Mouse (Mus musculus) midbrain, embryonic 13.5 days (tissue): ENCODE measurements around the gene Nuak2. TPM values are rescaled to one million over a fixed set of nuclear protein-coding genes. Genes with fewer than 3 reads are reported as not detected.

Experiments used
- ATAC-seq: fragments of 200-750 bp; cut with Nextera tagmentation; 2 replicates; pipeline ENCODE4 v1.8.0; 2017; ENCODE audit warnings: mild to moderate bottlenecking, moderate TSS enrichment, moderate library complexity
- H3K27ac ChIP-seq: fragments of 300-500 bp; sonication (generic); 2 replicates; pipeline ENCODE4 v1.5.1; 2015; ENCODE audit warnings: inconsistent platforms, mild to moderate bottlenecking, moderate library complexity
- H3K27me3 ChIP-seq: fragments of 300-500 bp; sonication (generic); 2 replicates; pipeline ENCODE4 v1.6.1; 2015; ENCODE audit warnings: mild to moderate bottlenecking, inconsistent platforms
- H3K36me3 ChIP-seq: fragments of 300-500 bp; sonication (generic); 2 replicates; pipeline ENCODE4 v1.6.1; 2015; ENCODE audit warnings: mild to moderate bottlenecking, inconsistent platforms
- H3K4me1 ChIP-seq: fragments of 300-500 bp; sonication (generic); replicated peaks from 2 replicates; pipeline ENCODE4 v1.6.1; 2015; ENCODE audit warnings: inconsistent platforms
- H3K4me2 ChIP-seq: fragments of 300-500 bp; sonication (generic); replicated peaks from 2 replicates; pipeline ENCODE4 v1.6.1; 2015; ENCODE audit warnings: moderate library complexity, mild to moderate bottlenecking, inconsistent platforms
- H3K4me3 ChIP-seq: fragments of 300-500 bp; sonication (generic); replicated peaks from 2 replicates; pipeline ENCODE4 v1.5.1; 2015; ENCODE audit warnings: mild to moderate bottlenecking, inconsistent platforms
- H3K9ac ChIP-seq: fragments of 300-500 bp; sonication (generic); replicated peaks from 2 replicates; pipeline ENCODE4 v1.6.1; 2015; ENCODE audit warnings: mild to moderate bottlenecking, inconsistent platforms
- H3K9me3 ChIP-seq: fragments of 300-500 bp; sonication (generic); 2 replicates; pipeline ENCODE4 v1.6.1; 2016; ENCODE audit warnings: mild to moderate bottlenecking, inconsistent platforms
- WGBS: fragments of 180-500 bp; shearing (Covaris S2); methylation state at CpG from one replicate; pipeline ENCODE4 v1.1.7; 2015; 5-methylcytosine and 5-hydroxymethylcytosine counted together
- polyA plus RNA-seq: library from polyadenylated mRNA; unstranded; fragments of >200 nt; fragmentation: Nextera tagmentation; extraction: Ambion mirVana; gene quantifications from 2 replicates; pipeline ENCODE4 v1.2.1, GENCODE M21; 2015

The Nuak2 gene
- polyA plus RNA-seq, 1 experiment from 2014 or later, result 56.3 TPM

DNA sequence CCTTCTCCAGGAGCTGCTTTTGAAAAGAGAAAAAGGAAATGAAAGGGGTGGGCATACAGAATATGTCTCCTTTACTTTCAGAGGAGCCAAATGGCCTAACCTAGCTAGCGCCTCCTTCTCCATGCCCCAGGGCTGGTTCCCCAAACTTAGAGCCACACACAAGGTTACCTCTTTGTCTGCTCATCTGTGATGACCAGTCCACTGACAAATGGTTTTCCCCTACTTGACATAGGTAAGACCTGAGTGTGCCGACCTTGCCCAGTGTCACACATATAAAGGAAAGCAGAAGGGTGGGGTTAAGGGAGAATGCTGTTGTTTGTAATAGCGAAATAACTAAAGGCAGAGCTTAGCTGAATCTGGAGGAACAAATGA lies 58.9 kb downstream of the Nuak2 start:
- H3K36me3 ChIP-seq, result peaks cover 34% of the 10 kb centered on the region
- no peak for ATAC-seq
- 81% methylated on average over 3 of the region's 3 CpGs for WGBS
- no peak overlapping the region for H3K9ac ChIP-seq
- H3K27ac ChIP-seq, result peak overlapping the region; percentile 89
- H3K27me3 ChIP-seq, result no peaks in the 10 kb centered on the region
- H3K4me2 ChIP-seq, result no peak overlapping the region
- H3K4me1 ChIP-seq, result peaks cover 70% of the 10 kb centered on the region
- no peaks in the 10 kb centered on the region for H3K9me3 ChIP-seq
- no peak overlapping the region for H3K4me3 ChIP-seq

DNA sequence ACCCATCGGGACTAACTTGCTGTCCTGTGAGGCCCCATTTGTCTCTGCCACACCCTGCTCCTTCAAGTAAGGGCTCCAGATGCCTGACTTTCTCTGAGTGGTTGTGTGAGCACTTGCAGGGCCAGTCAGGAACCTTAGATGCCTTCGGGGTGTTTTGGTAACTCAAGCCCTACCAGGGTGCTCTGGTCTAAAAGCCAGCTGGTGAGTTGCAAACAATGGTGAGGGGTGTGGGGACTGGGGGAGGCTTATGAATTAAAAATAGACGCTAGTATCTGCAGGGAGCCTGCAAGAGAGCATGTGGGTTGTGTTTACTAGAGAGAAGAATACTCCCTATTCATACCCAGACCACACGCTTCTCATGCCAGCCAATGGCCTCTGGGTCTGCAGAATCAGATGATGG lies 59.3 kb downstream of the Nuak2 start:
- no peak for ATAC-seq
- no peaks in the 10 kb centered on the region for H3K27me3 ChIP-seq
- peaks cover 70% of the 10 kb centered on the region for H3K4me1 ChIP-seq
- H3K36me3 ChIP-seq, result peaks cover 35% of the 10 kb centered on the region
- no peak overlapping the region for H3K4me3 ChIP-seq
- no peak overlapping the region for H3K4me2 ChIP-seq
- no peak overlapping the region for H3K9ac ChIP-seq
- peak overlapping the region; percentile 89 for H3K27ac ChIP-seq
- 46% methylated on average over 4 of the region's 4 CpGs for WGBS
- H3K9me3 ChIP-seq, result no peaks in the 10 kb centered on the region

GRCm38 (mm10) chr1:132376211-132377054 lies 60.5 kb downstream of the Nuak2 start:
- Histone ChIP-seq H3K4me2 (no peak overlapping the region), H3K36me3 (peaks cover 39% of the 10 kb centered on the region), H3K27me3 (no peaks in the 10 kb centered on the region), H3K4me3 (no peak overlapping the region), H3K9ac (no peak overlapping the region; the same call in 1 of the 2 replicates), H3K27ac (peak overlapping the region; percentile 37), H3K4me1 (peaks cover 58% of the 10 kb centered on the region), H3K9me3 (no peaks in the 10 kb centered on the region)
- 80% methylated on average over 8 of the region's 8 CpGs for WGBS
- ATAC-seq, result no peak

DNA sequence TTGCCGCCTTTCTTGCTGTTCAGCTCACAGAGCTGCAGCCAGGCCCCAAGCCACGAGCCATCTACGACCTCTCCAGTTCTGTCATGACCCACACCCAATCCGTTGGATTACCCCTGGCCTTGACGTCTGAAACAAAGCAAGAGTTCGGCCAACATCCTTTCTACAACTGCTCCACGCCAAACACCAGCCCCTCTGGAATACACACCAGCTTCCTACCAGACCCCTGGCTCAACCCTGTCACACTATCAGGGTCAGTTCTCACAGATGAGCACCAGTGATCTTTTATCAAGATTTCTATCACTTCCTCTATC lies 61.1 kb downstream of the Nuak2 start:
- peaks cover 39% of the 10 kb centered on the region for H3K36me3 ChIP-seq
- ATAC-seq, result no peak
- no peaks in the 10 kb centered on the region for H3K9me3 ChIP-seq
- H3K4me1 ChIP-seq, result peaks cover 58% of the 10 kb centered on the region
- H3K27me3 ChIP-seq, result no peaks in the 10 kb centered on the region
- WGBS, result 74% methylated on average over 7 of the region's 7 CpGs
- no peak overlapping the region for H3K4me3 ChIP-seq
- peak overlapping the region; percentile 37; the same call in 1 of the 2 replicates for H3K27ac ChIP-seq
- H3K4me2 ChIP-seq, result no peak overlapping the region
- H3K9ac ChIP-seq, result no peak overlapping the region; the same call in 1 of the 2 replicates

DNA sequence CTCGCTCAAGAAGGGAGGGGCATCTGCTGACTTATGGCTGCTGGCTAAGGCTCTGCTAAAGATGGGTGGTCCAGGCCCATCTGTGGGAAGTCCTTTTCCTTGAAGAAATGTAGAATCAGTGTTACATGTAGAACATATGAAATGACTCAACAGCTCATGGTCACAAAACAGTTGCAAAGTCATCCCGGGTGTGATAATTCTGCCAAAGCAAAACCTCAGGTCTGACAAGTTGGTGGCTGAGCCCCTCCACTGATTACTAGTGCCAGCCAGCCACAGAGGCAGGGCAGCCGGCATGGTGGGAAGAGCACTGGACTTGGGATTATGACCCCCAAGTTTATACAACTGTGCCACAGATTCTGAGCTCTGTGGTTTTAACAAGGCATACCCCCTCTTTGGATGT lies 61.9 kb downstream of the Nuak2 start:
- Histone ChIP-seq H3K27ac (no peak overlapping the region), H3K36me3 (peaks cover 39% of the 10 kb centered on the region)

GRCm38 (mm10) chr1:132380550-132381100 lies 64.7 kb downstream of the Nuak2 start:
- peaks cover 39% of the 10 kb centered on the region for H3K36me3 ChIP-seq
- no peak overlapping the region for H3K4me2 ChIP-seq
- H3K27me3 ChIP-seq, result no peaks in the 10 kb centered on the region
- H3K9me3 ChIP-seq, result no peaks in the 10 kb centered on the region
- no peak overlapping the region for H3K9ac ChIP-seq
- H3K4me3 ChIP-seq, result no peak overlapping the region
- no peak for ATAC-seq
- WGBS, result 87% methylated on average over 27 of the region's 27 CpGs
- no peak overlapping the region for H3K27ac ChIP-seq
- peaks cover 42% of the 10 kb centered on the region for H3K4me1 ChIP-seq

More for the DNA sequence above, 61.9 kb downstream of the Nuak2 start:
- Histone ChIP-seq H3K4me1 (peaks cover 51% of the 10 kb centered on the region), H3K9ac (no peak overlapping the region), H3K9me3 (no peaks in the 10 kb centered on the region), H3K27me3 (no peaks in the 10 kb centered on the region), H3K4me3 (no peak overlapping the region), H3K4me2 (no peak overlapping the region)
- no peak for ATAC-seq
- 88% methylated on average over 3 of the region's 3 CpGs for WGBS

- no peak for ATAC-seq
- H3K4me3 ChIP-seq, result no peak overlapping the region
- H3K9ac ChIP-seq, result no peak overlapping the region
- 66% methylated on average over 10 of the region's 10 CpGs for WGBS
- peaks cover 39% of the 10 kb centered on the region for H3K36me3 ChIP-seq
- no peak overlapping the region for H3K4me2 ChIP-seq
- H3K27ac ChIP-seq, result 0 out of 2 replicates have a peak overlapping the region, but pooled peaks have one; percentile 30
- H3K27me3 ChIP-seq, result no peaks in the 10 kb centered on the region
- no peaks in the 10 kb centered on the region for H3K9me3 ChIP-seq
- peaks cover 43% of the 10 kb centered on the region for H3K4me1 ChIP-seq
These were observed 66.0 kb downstream of the Nuak2 start for GRCm38 (mm10) chr1:132381929-132382328.

Other genes with a start within 250 kb of the Nuak2 start
- gene Mfsd4a, start 248.1 kb upstream of the Nuak2 start, polyA plus RNA-seq, result 7.3 and 8.0 TPM in 2 replicates
- 0.32 and 0.41 TPM in 2 replicates for gene Cdk18, start 176.4 kb upstream of the Nuak2 start, polyA plus RNA-seq
- 19.5 and 22.5 TPM in 2 replicates for gene Lemd1, start 124.7 kb upstream of the Nuak2 start, polyA plus RNA-seq
- gene AC124108.1, start 124.7 kb upstream of the Nuak2 start, polyA plus RNA-seq, result 5.6 and 6.1 TPM in 2 replicates
- gene Gm10188, start 86.4 kb upstream of the Nuak2 start, polyA plus RNA-seq, result 0.58 and 1.1 TPM in 2 replicates
- gene Klhdc8a, start 17.5 kb upstream of the Nuak2 start, polyA plus RNA-seq, result 6.3 and 6.7 TPM in 2 replicates
- 21.0 and 26.1 TPM in 2 replicates for gene Tmcc2, start 75.2 kb downstream of the Nuak2 start, polyA plus RNA-seq
- gene Dstyk, start 101.4 kb downstream of the Nuak2 start, polyA plus RNA-seq, result 10.9 and 12.9 TPM in 2 replicates
- 52.9 and 55.1 TPM in 2 replicates for gene Rbbp5, start 161.2 kb downstream of the Nuak2 start, polyA plus RNA-seq
- gene Tmem81, start 190.1 kb downstream of the Nuak2 start, polyA plus RNA-seq, result 1.3 TPM in 2 replicates
- gene Cntn2, start 227.1 kb downstream of the Nuak2 start, polyA plus RNA-seq, result 63.2 and 90.2 TPM in 2 replicates